Comparison of ENCODE assay signal across 10 mouse cellular contexts in the genomic region with DNA sequence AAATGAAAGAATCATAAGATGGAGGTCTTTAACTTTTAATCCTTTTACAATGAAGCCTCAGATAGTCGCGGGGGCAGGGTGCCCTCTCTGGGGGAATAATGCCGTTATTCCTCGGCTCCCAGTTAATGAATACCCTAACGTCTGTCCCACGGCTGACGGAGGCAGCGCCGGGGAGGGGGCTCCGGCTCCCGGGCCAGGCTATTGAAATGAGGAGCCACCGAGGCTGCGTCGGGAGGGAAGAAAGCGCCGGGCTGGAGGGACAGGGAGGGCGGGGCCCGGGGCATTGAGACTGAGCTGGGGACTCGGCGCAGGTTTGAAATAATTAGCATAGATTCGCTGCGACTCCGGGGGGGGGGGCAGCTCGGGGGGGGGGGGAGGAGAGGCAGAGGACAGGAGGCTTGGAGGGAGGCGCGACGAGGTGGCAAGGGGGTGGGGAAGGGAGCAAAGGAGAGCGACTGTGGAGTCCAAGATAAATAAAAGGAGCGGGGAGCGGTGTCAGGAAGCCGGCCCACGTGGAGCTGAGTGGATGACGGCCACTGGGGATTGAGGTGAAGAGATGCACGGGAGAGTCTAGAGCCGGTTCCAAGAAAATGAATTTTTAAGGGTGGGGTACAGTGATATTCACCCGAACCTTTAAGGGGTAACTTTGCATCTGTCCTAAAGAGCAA. TPM values are rescaled to one million over a fixed set of nuclear protein-coding genes. Genes with fewer than 3 reads are reported as not detected.
DNase-seq lines count a peak whose midpoint lies in the region; ATAC-seq and TF ChIP-seq lines count a peak whose summit lies in the region.
"Had no signal": no experiment of that assay in that cellular context is flagged by ENCODE, and none has a peak within 500 bp of the region (broad histone marks: within the 10 kb centered on the region; RNA-seq: fewer than 3 reads in every experiment).

No protein-coding gene starts in this region.

- H3K9ac ChIP-seq in hindbrain, embryonic 13.5 days, result peak overlapping the region; percentile 60
- no peak overlapping the region for H3K9ac ChIP-seq in liver, embryonic 14.5 days (replicated peaks)
- H3K9ac ChIP-seq in stomach, embryonic 14.5 days (replicated peaks; ENCODE audit: low read depth, low read length), result no peak overlapping the region

- no peaks in the 10 kb centered on the region for H3K36me3 ChIP-seq in hindbrain, embryonic 13.5 days
- no peaks in the 10 kb centered on the region for H3K36me3 ChIP-seq in liver, embryonic 14.5 days (replicated peaks; ENCODE audit: control insufficient read depth, insufficient read depth, low read depth)
- H3K36me3 ChIP-seq in stomach, embryonic 14.5 days (ENCODE audit: control insufficient read depth, insufficient read depth, low read length), result no peaks in the 10 kb centered on the region

- TF ChIP-seq EP300 in liver, embryonic 14.5 days (IDR thresholded peaks at IDR 0.05; ENCODE audit: low read depth), result no peak

- H3K27me3 ChIP-seq in hindbrain, embryonic 13.5 days, result peaks cover 24% of the 10 kb centered on the region
- H3K27me3 ChIP-seq in liver, embryonic 14.5 days (ENCODE audit: control insufficient read depth, insufficient read depth, low read length), result peaks cover 64% of the 10 kb centered on the region
- peaks cover 5% of the 10 kb centered on the region; the same call in 1 of the 2 replicates for H3K27me3 ChIP-seq in stomach, embryonic 14.5 days (ENCODE audit: control insufficient read depth, insufficient read depth, low read length)

- H3K4me3 ChIP-seq in hindbrain, embryonic 13.5 days, result peak overlapping the region; percentile 45
- no peak overlapping the region for H3K4me3 ChIP-seq in liver, embryonic 14.5 days (ENCODE audit: insufficient read depth in 1 of 2, low read depth in 2 of 2, low read length in 2 of 2)
- H3K4me3 ChIP-seq in stomach, embryonic 14.5 days (ENCODE audit: low read depth, low read length), result peak overlapping the region; percentile 30

- H3K4me1 ChIP-seq in hindbrain, embryonic 13.5 days (replicated peaks), result peaks cover 34% of the 10 kb centered on the region
- no peaks in the 10 kb centered on the region for H3K4me1 ChIP-seq in liver, embryonic 14.5 days (replicated peaks; ENCODE audit: control insufficient read depth in 2 of 2, insufficient read depth in 2 of 2, low read length in 1 of 2)
- peaks cover 19% of the 10 kb centered on the region for H3K4me1 ChIP-seq in stomach, embryonic 14.5 days (ENCODE audit: control insufficient read depth, insufficient read depth, low read length)

- H3K4me2 ChIP-seq in hindbrain, embryonic 13.5 days, result peak overlapping the region; percentile 94
- peak overlapping the region; percentile 33 for H3K4me2 ChIP-seq in liver, embryonic 14.5 days (ENCODE audit: low read depth)
- peak overlapping the region; percentile 78 for H3K4me2 ChIP-seq in stomach, embryonic 14.5 days (replicated peaks; ENCODE audit: low read depth, low read length)

- 0 out of 2 replicates have a peak, but pooled peaks have one; percentile 23 for ATAC-seq in hindbrain, embryonic 13.5 days (ENCODE audit: low FRiP score)
- ATAC-seq in liver, embryonic 14.5 days (ENCODE audit: insufficient read depth), result no peak
- ATAC-seq in stomach, embryonic 14.5 days (ENCODE audit: insufficient number of reproducible peaks, insufficient read depth, low FRiP score, low read depth), result no peak
- ATAC-seq in monocyte, adult 5-6 weeks (replicated peaks; ENCODE audit: insufficient number of reproducible peaks, low FRiP score, low TSS enrichment, poor library complexity, severe bottlenecking), result no peak

- DNase-seq in adrenal gland, postnatal 10 days, result peak; percentile 18
- no peak for DNase-seq in adrenal gland, postnatal 4 days (ENCODE audit: low spot score in 2 of 2)
- peak; percentile 50 for DNase-seq in right cerebral cortex, postnatal 4 days
- DNase-seq in right cerebral cortex, adult 18-20 months, result no peak
- no peak for DNase-seq in liver, embryonic 14.5 days (ENCODE audit: low read depth in 3 of 3, low spot score in 3 of 3)

- H3K9me3 ChIP-seq in hindbrain, embryonic 13.5 days, result no peaks in the 10 kb centered on the region
- no peaks in the 10 kb centered on the region for H3K9me3 ChIP-seq in liver, embryonic 14.5 days (ENCODE audit: control insufficient read depth, low read length)
- no peaks in the 10 kb centered on the region for H3K9me3 ChIP-seq in stomach, embryonic 14.5 days (ENCODE audit: control insufficient read depth, low read depth, low read length)

- TF ChIP-seq CTCF in liver, embryonic 14.5 days (IDR thresholded peaks at IDR 0.05; ENCODE audit: low read depth), result no peak

- H3K27ac ChIP-seq in hindbrain, embryonic 13.5 days, result peak overlapping the region; percentile 76; the same call in 1 of the 2 replicates
- H3K27ac ChIP-seq in liver, embryonic 14.5 days, result no peak overlapping the region
- no peak overlapping the region for H3K27ac ChIP-seq in stomach, embryonic 14.5 days (ENCODE audit: low read length)

- under 1% methylated on average over 24 of the region's 36 CpGs for WGBS in hindbrain, embryonic 13.5 days
- 2% methylated on average over 28 of the region's 36 CpGs for WGBS in liver, embryonic 14.5 days (ENCODE audit: insufficient replicate concordance)
- WGBS in stomach, embryonic 14.5 days, result under 1% methylated on average over 31 of the region's 36 CpGs

RNA-seq across cellular contexts. Expression of a gene that starts 2.9 kb away (rescaled TPM):
- under 1 TPM; 0.91 to 0.96 TPM for total RNA-seq in adrenal gland, postnatal 10 days (2021)
- under 1 TPM; 0.17 to 0.78 TPM for total RNA-seq in adrenal gland, postnatal 4 days (2021)
- polyA plus RNA-seq in hindbrain, embryonic 13.5 days (2015; fragmentation: Nextera tagmentation; extraction: Ambion mirVana), result 2.0 and 2.7 TPM in 2 replicates
- 0.04 and 0.05 TPM in 2 replicates for polyA plus RNA-seq in liver, embryonic 14.5 days (2012; rRNA removed)
- not detected in 2 replicates for polyA plus RNA-seq in liver, embryonic 14.5 days (2014; fragmentation: Nextera tagmentation; extraction: Ambion mirVana)
- 1.9 and 2.3 TPM in 2 replicates for polyA plus RNA-seq in stomach, embryonic 14.5 days (2014; fragmentation: Nextera tagmentation; extraction: Ambion mirVana)
- total RNA-seq in monocyte, adult 5-6 weeks (2017), result not detected in 3 replicates
- total RNA-seq: common myeloid progenitor, adult 5-6 weeks; liver, adult 2 months had no signal
- polyA plus RNA-seq: liver, adult 2 months had no signal

Comparison
In these comparisons a context has a peak if more than half of its experiments do, and no peak if none do; other contexts are left out.
1. DNase-seq: peak in adrenal gland, postnatal 10 days (single experiment) and right cerebral cortex, postnatal 4 days (single experiment); none in adrenal gland, postnatal 4 days (0 of 2), right cerebral cortex, adult 18-20 months (single experiment) and liver, embryonic 14.5 days (0 of 3).
2. H3K4me2 ChIP-seq: peak in every context shown above with its lines; median percentile 94 in hindbrain, embryonic 13.5 days; 78 in stomach, embryonic 14.5 days; 33 in liver, embryonic 14.5 days.
3. H3K4me3 ChIP-seq: peak in hindbrain, embryonic 13.5 days (single experiment) and stomach, embryonic 14.5 days (single experiment); none in liver, embryonic 14.5 days (0 of 2).